Mouse (Mus musculus): ENCODE measurements at regions not wholly inside any gene's neighbourhood (a gene's known extent, or its start where the extent isn't known, plus 50 kb on each side); places are given as distances from the start of the nearest gene placed in this dataset.

DNA sequence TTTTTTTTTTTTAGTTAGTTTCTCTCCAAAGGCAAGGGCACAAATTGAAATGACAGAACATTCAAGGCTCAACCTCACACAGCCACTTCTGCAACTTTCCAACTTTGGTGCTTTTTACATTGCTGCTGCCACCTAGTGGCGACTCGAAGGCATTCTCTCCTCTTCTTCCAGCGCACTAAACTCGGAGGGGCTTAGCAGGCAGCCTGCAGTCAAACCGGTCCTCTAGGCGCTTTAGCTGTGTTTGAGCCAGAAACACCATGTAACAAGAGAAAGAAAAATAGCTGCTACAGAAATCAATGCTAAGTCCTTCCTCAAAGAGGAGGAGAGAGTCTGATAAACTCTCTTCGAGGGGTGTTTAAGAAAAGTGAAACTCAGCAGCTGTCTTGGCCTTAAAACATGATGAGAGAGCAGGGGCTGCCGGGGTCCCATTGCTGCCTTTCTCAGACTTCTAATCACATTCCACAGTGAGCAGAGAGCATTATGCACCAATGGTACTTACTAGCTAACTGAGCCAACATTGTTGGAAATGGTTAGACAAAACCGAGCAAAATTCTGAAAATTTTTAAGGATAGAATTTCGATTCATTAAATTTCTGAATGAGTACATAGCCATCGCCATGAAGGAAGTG lies 252.7 kb downstream of the Rergl start:
- no peak overlapping the region for H3K4me3 ChIP-seq (ENCODE audit: control insufficient read depth in 1 of 2, insufficient read depth in 1 of 2, low read depth in 2 of 2, low read length in 2 of 2)

GRCm38 (mm10) chr6:139226127-139226526 lies 275.6 kb downstream of the Rergl start:
- H3K4me1 ChIP-seq (ENCODE audit: control insufficient read depth in 1 of 2, insufficient read depth in 2 of 2, low read length in 2 of 2): no peaks in the 10 kb centered on the region
- H3K27ac ChIP-seq (ENCODE audit: control insufficient read depth, low read depth, low read length): no peak overlapping the region
- no peak overlapping the region for H3K9ac ChIP-seq (ENCODE audit: control insufficient read depth, low read depth, low read length, poor library complexity, severe bottlenecking)
- no peak for DNase-seq (ENCODE audit: low read depth, low spot score)
- H3K4me3 ChIP-seq (ENCODE audit: control insufficient read depth in 1 of 2, insufficient read depth in 1 of 2, low read depth in 2 of 2, low read length in 2 of 2): no peak overlapping the region
- TF ChIP-seq EP300 (IDR thresholded peaks at IDR 0.05; ENCODE audit: low read depth in 1 of 2, low read length in 2 of 2) (no peak), GABPA (IDR thresholded peaks at IDR 0.05; ENCODE audit: low read depth, low read length) (no peak), TBP (IDR thresholded peaks at IDR 0.05; ENCODE audit: low read depth, low read length) (no peak), HCFC1 (IDR thresholded peaks at IDR 0.05; ENCODE audit: low read depth, low read length) (no peak), MYB (IDR thresholded peaks at IDR 0.05; ENCODE audit: low read depth, low read length) (no peak), USF2 (IDR thresholded peaks at IDR 0.05; ENCODE audit: borderline replicate concordance in 1 of 2, insufficient read depth in 1 of 2, low read depth in 1 of 2, low read length in 2 of 2) (no peak), POLR2AphosphoS5 (IDR thresholded peaks at IDR 0.05; ENCODE audit: borderline replicate concordance, low read depth, low read length) (no peak), MAFK (IDR thresholded peaks at IDR 0.05; ENCODE audit: borderline replicate concordance, low read depth, low read length) (no peak), POLR2AphosphoS2 (IDR thresholded peaks at IDR 0.05; ENCODE audit: low read length) (no peak), SMC3 (IDR thresholded peaks at IDR 0.05; ENCODE audit: low read depth, low read length) (no peak), RCOR1 (IDR thresholded peaks at IDR 0.05; ENCODE audit: low read depth, low read length) (no peak), E2F4 (IDR thresholded peaks at IDR 0.05; ENCODE audit: borderline replicate concordance, low read depth, low read length) (no peak), TCF12 (IDR thresholded peaks at IDR 0.05; ENCODE audit: low read depth, low read length) (no peak), JUND (IDR thresholded peaks at IDR 0.05; ENCODE audit: low read depth, low read length) (no peak), MAZ (IDR thresholded peaks at IDR 0.05; ENCODE audit: low read depth, low read length) (no peak), CTCF (IDR thresholded peaks at IDR 0.05 in 2 of 3, conservative IDR thresholded peaks at IDR 0.05 in 1 of 3; ENCODE audit: control insufficient read depth in 1 of 3, insufficient read depth in 1 of 3, low read depth in 2 of 3, low read length in 3 of 3, poor library complexity in 1 of 3, severe bottlenecking in 1 of 3) (no peak), ZMIZ1 (IDR thresholded peaks at IDR 0.05; ENCODE audit: low read depth, low read length) (no peak), NRF1 (IDR thresholded peaks at IDR 0.05; ENCODE audit: insufficient read depth, low read depth, low read length, poor library complexity, severe bottlenecking) (no peak)
- no peaks in the 10 kb centered on the region for H3K9me3 ChIP-seq (replicated peaks; ENCODE audit: insufficient read depth, low read length)
- H3K79me2 ChIP-seq (ENCODE audit: control insufficient read depth, insufficient read depth, low read length, poor library complexity): no peaks in the 10 kb centered on the region
- H3K27me3 ChIP-seq (ENCODE audit: control insufficient read depth in 1 of 2, insufficient read depth in 2 of 2, low read length in 2 of 2): no peaks in the 10 kb centered on the region
- H3K36me3 ChIP-seq (ENCODE audit: control insufficient read depth in 1 of 2, insufficient read depth in 2 of 2, low read length in 2 of 2): no peaks in the 10 kb centered on the region

More for the DNA sequence above, 252.7 kb downstream of the Rergl start:
- no peaks in the 10 kb centered on the region for H3K79me2 ChIP-seq (ENCODE audit: control insufficient read depth, insufficient read depth, low read length, poor library complexity)
- H3K27ac ChIP-seq (ENCODE audit: control insufficient read depth, low read depth, low read length): no peak overlapping the region
- TF ChIP-seq CHD1 (IDR thresholded peaks at IDR 0.05; ENCODE audit: low read depth, low read length): no peak
- 0 out of 2 replicates have a peak, but pooled peaks have one; percentile 12 for TF ChIP-seq ZC3H11A (IDR thresholded peaks at IDR 0.05; ENCODE audit: low read depth, low read length)
- TF ChIP-seq RAD21 (IDR thresholded peaks at IDR 0.05; ENCODE audit: low read depth, low read length): peak; percentile 43
- TF ChIP-seq POLR2A (IDR thresholded peaks at IDR 0.05; ENCODE audit: control insufficient read depth in 1 of 2, insufficient read depth in 1 of 2, low read depth in 1 of 2, low read length in 2 of 2, poor library complexity in 1 of 2): no peak
- TF ChIP-seq CTCF (IDR thresholded peaks at IDR 0.05 in 2 of 3, conservative IDR thresholded peaks at IDR 0.05 in 1 of 3; ENCODE audit: control insufficient read depth in 1 of 3, insufficient read depth in 1 of 3, low read depth in 2 of 3, low read length in 3 of 3, poor library complexity in 1 of 3, severe bottlenecking in 1 of 3): peak; percentile 28 to 75 (median 62); a peak in 5 of 6 replicates
- TF ChIP-seq HCFC1 (IDR thresholded peaks at IDR 0.05; ENCODE audit: low read depth, low read length): no peak
- no peak for TF ChIP-seq ETS1 (IDR thresholded peaks at IDR 0.05; ENCODE audit: low read depth, low read length)
- TF ChIP-seq SMC3 (IDR thresholded peaks at IDR 0.05; ENCODE audit: low read depth, low read length): peak; percentile 56
- no peak for TF ChIP-seq POLR2AphosphoS5 (IDR thresholded peaks at IDR 0.05; ENCODE audit: borderline replicate concordance, low read depth, low read length)
- no peak for TF ChIP-seq CHD2 (IDR thresholded peaks at IDR 0.05; ENCODE audit: low read length)
- TF ChIP-seq MEF2A (IDR thresholded peaks at IDR 0.05; ENCODE audit: extremely low read depth, insufficient replicate concordance, low read depth, low read length, poor library complexity, severe bottlenecking): no peak
- H3K9ac ChIP-seq (ENCODE audit: control insufficient read depth, low read depth, low read length, poor library complexity, severe bottlenecking): no peak overlapping the region
- no peaks in the 10 kb centered on the region for H3K36me3 ChIP-seq (ENCODE audit: control insufficient read depth in 1 of 2, insufficient read depth in 2 of 2, low read length in 2 of 2)
- H3K9me3 ChIP-seq (replicated peaks; ENCODE audit: insufficient read depth, low read length): no peaks in the 10 kb centered on the region
- DNase-seq (ENCODE audit: low read depth, low spot score): peak; percentile 44
- H3K27me3 ChIP-seq (ENCODE audit: control insufficient read depth in 1 of 2, insufficient read depth in 2 of 2, low read length in 2 of 2): no peaks in the 10 kb centered on the region
- H3K4me1 ChIP-seq (ENCODE audit: control insufficient read depth in 1 of 2, insufficient read depth in 2 of 2, low read length in 2 of 2): no peaks in the 10 kb centered on the region

Data from MEL (cell line).